Mouse (Mus musculus) A20 (cell line): ENCODE data around the gene Krtap9-5.
A peak's percentile ranks its signal among the peaks of the same experiment; 100 is the strongest.

Experiments
- DNase-seq: peaks from one replicate; pipeline ENCODE4 v3.0.0-alpha.2; 2011; ENCODE audit warnings: low read depth, low spot score

Gene Krtap9-5

GRCm38 (mm10) chr11:99948175-99948574 is at the start of gene Krtap9-5:
Krtap9-5 (plus strand) TSS chr11:99948475.
- DNase-seq, result no peak

- DNase-seq, result no peak
Measured at GRCm38 (mm10) chr11:99907620-99908019, 40.7 kb upstream of the Krtap9-5 start, which contains the start of gene Krtap31-1. Krtap31-1 (plus strand) TSS chr11:99907920.

GRCm38 (mm10) chr11:99914451-99914850 is 33.8 kb upstream of the Krtap9-5 start, which contains the start of gene Gm11565:
Gm11565 (plus strand) TSS chr11:99914751.
- no peak for DNase-seq

- DNase-seq, result no peak
Measured at GRCm38 (mm10) chr11:99935991-99936390, 12.3 kb upstream of the Krtap9-5 start, which contains the start of gene Krtap31-2. Krtap31-2 (plus strand) TSS chr11:99936291.

- no peak for DNase-seq
Measured at GRCm38 (mm10) chr11:99937751-99938264, 10.5 kb upstream of the Krtap9-5 start.

- peak; percentile 10 for DNase-seq
Measured at GRCm38 (mm10) chr11:99964213-99964612, 15.9 kb downstream of the Krtap9-5 start.

- DNase-seq, result no peak
Measured at GRCm38 (mm10) chr11:99965961-99966360, 17.7 kb downstream of the Krtap9-5 start.

- no peak for DNase-seq
Measured at GRCm38 (mm10) chr11:99978953-99979352, 30.7 kb downstream of the Krtap9-5 start, which contains the start of gene Krtap29-1. Krtap29-1 (minus strand) TSS chr11:99979053.

GRCm38 (mm10) chr11:99982731-99983130 is 34.5 kb downstream of the Krtap9-5 start:
- DNase-seq, result no peak

- DNase-seq, result no peak
Measured at GRCm38 (mm10) chr11:99983442-99983841, 35.2 kb downstream of the Krtap9-5 start.

GRCm38 (mm10) chr11:99985291-99986092 is 37.2 kb downstream of the Krtap9-5 start:
- DNase-seq, result no peak

GRCm38 (mm10) chr11:99986180-99986647 is 37.9 kb downstream of the Krtap9-5 start, which contains the start of gene Krtap16-1:
Krtap16-1 (minus strand) TSS chr11:99986597.
- DNase-seq, result no peak

- no peak for DNase-seq
Measured at GRCm38 (mm10) chr11:99988530-99988929, 40.3 kb downstream of the Krtap9-5 start.

- no peak for DNase-seq
Measured at GRCm38 (mm10) chr11:99989881-99990405, 41.7 kb downstream of the Krtap9-5 start.

GRCm38 (mm10) chr11:99990571-99990970 is 42.3 kb downstream of the Krtap9-5 start:
- no peak for DNase-seq

GRCm38 (mm10) chr11:99993620-99994383 is 45.5 kb downstream of the Krtap9-5 start, which contains the start of gene Krtap17-1:
Krtap17-1 (minus strand) TSS chr11:99993994.
- DNase-seq, result no peak

- DNase-seq, result no peak
Measured at GRCm38 (mm10) chr11:99994384-99994661, 46.0 kb downstream of the Krtap9-5 start.

GRCm38 (mm10) chr11:99999091-99999490 is 50.8 kb downstream of the Krtap9-5 start:
- DNase-seq, result no peak
